Mouse (Mus musculus): Measurements from ENCODE around the gene Ptprf.

Gene Ptprf

DNA sequence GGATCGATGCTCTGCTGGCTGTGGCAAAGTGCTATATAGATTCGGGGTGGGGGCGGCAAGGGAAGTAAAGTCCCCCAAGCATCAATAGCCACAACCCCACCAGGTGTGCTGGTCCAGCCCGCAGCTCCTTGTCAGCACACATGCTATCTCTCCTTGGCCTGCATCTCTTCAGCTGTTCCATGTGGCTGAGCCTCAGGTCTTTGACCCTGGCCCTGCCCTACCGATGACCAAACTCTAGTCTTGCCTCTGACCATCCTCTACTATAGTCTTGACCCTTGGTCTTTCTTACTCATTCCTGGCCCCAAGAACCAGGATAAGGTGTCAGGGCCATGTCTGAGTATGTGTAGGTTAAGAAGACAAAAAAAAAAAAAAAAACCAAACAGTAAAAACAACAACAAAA lies 33.2 kb downstream of the Ptprf start:
- no peak for DNase-seq (ENCODE audit: low read depth, low spot score)

DNA sequence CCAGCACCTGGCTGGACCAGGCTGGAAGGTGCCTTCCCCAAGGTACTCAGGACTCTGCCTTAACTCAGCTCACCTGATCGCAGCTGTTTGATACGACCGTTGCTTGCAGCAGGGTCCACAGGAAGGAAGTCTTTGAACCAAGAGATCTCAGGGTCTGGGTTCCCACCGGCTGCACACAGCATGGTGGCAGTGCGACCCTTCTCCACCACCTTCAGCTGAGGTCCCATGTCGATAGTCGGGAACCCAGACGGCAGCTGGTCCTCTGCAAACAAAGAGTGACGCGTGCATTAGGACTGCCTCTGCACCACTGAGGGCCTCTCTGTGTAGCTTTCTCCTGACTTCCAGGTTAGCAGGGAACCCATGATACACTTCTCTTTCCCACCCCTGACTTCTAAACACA lies 33.8 kb downstream of the Ptprf start:
- no peak for DNase-seq (ENCODE audit: low read depth, low spot score)

DNA sequence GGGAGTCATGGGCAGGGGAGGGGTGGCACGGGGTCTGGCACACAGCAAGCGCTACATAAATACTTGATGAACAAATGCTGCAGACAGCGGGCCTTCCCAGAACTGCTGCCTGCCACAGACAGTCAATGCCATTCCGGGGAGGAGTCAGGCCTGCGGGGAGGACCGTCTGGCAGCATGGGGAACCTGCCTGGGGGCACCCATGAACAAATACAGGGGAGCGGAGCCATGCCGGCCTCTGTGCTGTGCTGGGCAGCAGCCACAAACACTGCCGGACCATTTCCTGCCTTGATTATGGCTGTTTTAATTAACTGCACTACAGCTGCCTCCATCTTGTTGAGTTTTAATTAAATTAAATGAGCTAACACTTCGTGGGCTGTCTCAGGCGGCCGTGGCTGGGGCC lies 35.0 kb downstream of the Ptprf start:
- DNase-seq (ENCODE audit: low read depth, low spot score): no peak

DNA sequence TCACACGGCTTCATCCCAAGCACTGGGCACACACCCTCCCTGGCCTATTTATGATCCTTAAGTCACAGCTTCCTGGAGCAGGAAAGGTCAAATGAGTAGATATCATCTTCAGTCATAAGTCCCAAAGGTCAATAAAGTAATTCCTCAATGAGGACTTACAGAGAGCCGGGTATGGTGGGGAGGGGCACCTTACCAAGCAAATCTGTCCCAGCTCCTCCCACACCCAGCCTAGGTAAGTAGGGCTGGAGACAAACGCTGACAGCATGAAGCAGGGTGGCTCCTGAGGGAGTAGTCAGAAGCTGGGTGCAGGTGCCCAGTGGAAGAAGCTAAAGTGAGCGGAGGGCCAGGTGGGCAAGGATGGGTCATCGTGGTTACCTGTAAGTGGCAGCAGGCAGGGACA lies 36.3 kb downstream of the Ptprf start:
- no peak for DNase-seq (ENCODE audit: low read depth, low spot score)

DNA sequence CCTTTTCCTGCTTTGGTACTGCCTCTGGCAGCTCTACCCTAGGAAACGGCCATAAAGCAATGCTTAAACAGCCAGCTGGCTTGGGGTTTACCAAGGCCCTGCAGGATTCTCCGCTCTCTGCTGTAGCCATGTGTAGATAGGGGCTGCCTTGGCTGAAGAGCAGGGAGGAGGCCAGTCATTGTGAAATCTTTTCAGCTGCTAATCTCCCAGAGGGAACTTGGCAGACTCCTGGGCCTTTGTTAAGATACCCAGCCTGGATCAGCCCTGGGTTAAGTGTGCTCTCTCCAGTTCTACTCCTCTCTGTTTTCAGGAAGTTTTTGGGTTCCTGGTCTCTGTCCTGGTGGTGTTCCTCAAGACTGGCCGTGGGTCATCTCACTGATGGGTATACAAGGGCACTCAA lies 43.9 kb downstream of the Ptprf start:
- no peak for DNase-seq (ENCODE audit: low read depth, low spot score)

DNA sequence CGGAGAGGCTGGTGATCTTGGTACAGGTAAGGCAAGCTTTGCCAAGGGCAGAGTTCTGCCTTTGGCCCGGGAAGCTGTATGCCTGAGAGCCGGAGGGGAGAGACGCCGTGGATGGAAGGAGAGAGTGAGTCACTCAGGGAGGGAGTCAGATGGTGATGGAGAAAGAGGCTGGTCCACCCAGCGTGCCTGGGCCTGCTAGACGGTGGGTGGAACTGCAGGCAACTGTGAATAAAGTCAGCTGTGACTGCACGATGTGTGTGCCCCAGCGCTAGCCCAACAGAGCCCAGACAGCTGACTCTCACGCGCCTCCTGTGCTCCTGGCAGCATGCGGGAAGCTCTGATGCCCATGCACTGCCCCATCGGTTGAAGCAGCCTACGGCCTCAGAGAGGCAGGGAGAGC lies 45.4 kb downstream of the Ptprf start:
- no peak for DNase-seq (ENCODE audit: low read depth, low spot score)

GRCm38 (mm10) chr4:118243791-118244190 lies 47.4 kb downstream of the Ptprf start:
- no peak for DNase-seq (ENCODE audit: low read depth, low spot score)

DNA sequence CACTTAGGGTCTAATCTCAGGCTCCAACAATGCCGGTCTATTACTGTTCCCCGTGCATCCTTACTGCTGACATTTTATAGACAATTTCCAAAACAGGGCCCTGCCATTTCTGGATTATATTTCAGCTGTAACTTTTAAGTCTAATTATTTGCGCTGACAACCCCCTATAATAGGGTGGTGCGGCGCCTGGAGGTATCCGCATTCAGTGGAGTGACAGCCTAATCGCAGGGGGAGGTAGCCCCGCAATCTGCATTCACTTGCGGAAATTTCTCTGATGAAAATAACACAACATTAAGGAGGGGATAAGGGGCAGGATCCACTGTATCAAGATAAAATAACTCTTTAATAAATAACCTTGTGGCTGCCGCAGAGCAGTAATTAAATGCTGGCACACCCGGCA lies 47.9 kb downstream of the Ptprf start:
- no peak for DNase-seq (ENCODE audit: low read depth, low spot score)

DNA sequence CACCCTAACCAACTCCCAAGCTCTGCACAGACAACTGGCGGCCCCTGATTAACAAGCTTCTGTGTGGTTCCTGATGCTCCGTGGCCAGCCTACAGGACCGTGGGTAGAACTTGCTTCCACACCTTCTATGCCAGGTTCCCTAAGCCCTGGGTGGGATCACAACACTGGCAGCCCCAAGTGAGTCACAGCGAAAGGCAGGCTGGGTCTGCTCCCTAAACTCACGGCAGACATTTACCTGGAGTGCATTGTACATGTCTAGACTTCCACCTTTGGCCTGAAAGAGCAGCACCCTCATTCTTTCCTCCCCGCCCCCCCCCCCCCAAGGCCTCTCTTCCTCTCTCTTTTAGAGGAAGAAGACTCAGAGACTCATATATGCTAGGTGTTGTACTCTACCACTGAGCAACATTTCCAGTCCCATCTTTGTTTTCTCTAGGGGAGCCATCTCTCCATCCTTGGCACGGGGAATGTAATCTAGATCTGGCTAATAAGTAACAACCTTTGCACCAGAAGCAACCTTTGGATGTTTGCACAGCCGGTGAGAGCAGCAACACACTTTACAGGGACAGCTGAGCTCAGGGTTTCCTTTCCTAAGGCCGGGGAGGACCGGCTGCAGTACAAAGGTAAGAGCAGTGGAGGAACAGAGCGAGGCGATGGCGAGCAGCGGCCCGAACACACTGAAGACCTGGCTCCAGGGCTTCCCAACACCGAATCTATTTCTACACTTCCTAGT lies 51.1 kb downstream of the Ptprf start:
- DNase-seq (ENCODE audit: low read depth, low spot score): no peak

DNA sequence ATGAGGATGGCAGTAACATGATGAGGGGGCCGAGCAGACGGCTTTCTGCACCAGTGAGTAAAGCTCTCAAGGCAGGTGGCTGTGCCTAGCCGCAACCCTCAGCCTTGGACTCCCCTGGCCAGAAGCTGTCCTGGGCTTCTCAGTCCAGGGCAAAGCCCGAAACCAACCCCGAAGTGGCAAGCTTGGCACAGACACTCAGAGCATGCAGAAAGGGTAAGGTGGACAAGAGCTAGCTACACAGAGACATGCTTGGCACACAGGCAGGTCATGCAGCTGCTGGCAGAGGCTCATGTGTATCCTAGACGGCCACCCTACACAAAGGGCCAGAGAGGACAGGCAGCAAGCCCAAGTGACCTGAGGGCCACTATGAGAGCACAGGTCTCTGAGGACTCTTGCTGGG lies 52.5 kb downstream of the Ptprf start:
- DNase-seq (ENCODE audit: low read depth, low spot score): no peak

DNA sequence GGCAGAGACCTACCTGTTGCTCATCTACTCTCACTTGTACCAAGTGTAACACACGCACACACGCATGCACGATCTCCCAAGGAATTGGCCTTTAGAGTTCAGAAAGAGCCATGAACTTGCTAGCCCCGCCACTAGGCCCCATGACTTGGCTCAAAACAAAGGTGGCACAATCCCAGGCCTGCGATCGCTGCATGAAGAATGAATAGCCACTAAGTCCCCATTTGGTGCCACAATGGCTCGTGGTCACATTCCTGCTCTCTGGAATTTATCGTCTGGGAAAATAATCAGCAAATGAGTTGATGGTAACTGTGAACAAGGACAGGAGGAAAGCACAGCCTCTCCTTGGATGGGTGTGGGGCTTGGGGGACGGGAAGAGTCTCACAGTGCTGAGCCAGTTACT lies 54.3 kb downstream of the Ptprf start:
- no peak for DNase-seq (ENCODE audit: low read depth, low spot score)

DNA sequence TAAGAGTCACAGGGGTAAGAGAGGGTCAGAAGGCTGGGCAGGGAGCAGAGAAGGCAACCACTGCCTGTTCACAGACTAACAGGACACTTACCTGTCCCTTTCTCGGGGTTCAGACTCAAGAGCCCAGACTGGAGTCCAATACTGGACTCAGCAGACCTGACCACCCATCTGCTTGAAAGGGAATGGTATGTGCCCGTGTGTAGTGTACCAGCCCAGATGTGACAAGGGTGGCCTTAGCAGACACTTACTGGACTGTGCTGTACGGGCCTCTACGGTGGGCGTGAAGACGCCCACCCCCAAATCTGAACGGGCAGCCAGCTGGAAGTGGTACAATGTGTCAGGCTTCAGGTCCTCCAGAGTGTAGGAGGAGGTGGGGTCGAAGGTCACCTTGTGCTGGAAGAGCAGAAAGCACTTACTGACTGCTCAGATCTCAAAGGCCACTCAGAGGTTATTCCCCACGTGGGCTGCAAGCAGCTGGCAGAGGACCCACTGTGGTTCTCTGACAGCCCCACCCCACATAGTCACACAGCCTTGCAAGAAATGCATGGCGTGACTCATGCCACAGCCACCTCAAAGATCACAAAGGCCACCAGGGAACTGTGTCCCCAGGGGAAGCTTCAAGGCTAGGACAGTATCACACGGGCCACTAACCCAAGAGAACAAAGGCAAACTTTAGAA lies 56.4 kb downstream of the Ptprf start:
- DNase-seq (ENCODE audit: low read depth, low spot score): no peak

- no peak for DNase-seq (ENCODE audit: low read depth, low spot score)
These were observed 57.3 kb downstream of the Ptprf start for GRCm38 (mm10) chr4:118233886-118234285.

DNA sequence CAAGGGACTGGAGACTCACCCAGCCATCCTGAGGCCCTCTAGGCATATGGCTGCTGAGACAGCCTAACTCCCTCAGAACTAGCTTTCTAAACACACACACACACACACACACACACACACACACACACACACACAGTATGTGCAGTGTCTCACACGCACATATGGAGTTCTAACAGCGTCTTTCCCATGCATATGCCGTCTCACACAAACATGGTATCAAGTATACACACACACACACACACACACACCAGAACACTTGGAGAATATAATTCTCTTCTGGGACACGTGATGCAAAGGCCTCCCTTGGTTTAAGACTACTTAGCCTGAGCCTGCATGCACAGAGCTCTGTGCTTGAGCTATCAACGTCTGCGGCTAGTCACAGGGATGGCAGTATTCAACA lies 59.3 kb downstream of the Ptprf start:
- DNase-seq (ENCODE audit: low read depth, low spot score): no peak

- DNase-seq (ENCODE audit: low read depth, low spot score): no peak
These were observed 62.0 kb downstream of the Ptprf start for GRCm38 (mm10) chr4:118229035-118229770.

GRCm38 (mm10) chr4:118227398-118227797 lies 63.8 kb downstream of the Ptprf start:
- no peak for DNase-seq (ENCODE audit: low read depth, low spot score)

GRCm38 (mm10) chr4:118221261-118221660 lies 69.9 kb downstream of the Ptprf start:
- no peak for DNase-seq (ENCODE audit: low read depth, low spot score)

DNA sequence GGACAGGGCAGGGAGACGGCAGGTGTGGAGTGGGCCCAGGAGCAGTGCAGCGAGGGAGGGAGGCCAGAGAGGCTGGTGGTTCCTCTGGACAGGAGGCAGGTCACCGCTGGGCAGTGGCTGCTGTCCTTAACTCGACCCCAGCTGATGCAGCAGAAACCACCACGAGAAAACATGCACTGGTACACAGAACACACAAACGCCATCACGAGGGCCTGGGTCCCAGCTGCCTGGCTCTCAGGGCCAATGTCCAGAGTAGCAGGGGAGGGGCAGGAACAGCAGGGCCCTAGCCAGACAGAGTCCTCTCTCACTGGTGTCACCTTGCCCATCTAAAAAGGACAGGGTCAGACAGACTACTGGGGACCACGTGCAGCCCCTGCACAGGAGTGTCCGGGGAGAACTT lies 70.4 kb downstream of the Ptprf start:
- no peak for DNase-seq (ENCODE audit: low read depth, low spot score)

- no peak for DNase-seq (ENCODE audit: low read depth, low spot score)
These were observed 71.7 kb downstream of the Ptprf start for GRCm38 (mm10) chr4:118219487-118219886.

- no peak for DNase-seq (ENCODE audit: low read depth, low spot score)
These were observed 72.7 kb downstream of the Ptprf start for GRCm38 (mm10) chr4:118218521-118218920.

DNA sequence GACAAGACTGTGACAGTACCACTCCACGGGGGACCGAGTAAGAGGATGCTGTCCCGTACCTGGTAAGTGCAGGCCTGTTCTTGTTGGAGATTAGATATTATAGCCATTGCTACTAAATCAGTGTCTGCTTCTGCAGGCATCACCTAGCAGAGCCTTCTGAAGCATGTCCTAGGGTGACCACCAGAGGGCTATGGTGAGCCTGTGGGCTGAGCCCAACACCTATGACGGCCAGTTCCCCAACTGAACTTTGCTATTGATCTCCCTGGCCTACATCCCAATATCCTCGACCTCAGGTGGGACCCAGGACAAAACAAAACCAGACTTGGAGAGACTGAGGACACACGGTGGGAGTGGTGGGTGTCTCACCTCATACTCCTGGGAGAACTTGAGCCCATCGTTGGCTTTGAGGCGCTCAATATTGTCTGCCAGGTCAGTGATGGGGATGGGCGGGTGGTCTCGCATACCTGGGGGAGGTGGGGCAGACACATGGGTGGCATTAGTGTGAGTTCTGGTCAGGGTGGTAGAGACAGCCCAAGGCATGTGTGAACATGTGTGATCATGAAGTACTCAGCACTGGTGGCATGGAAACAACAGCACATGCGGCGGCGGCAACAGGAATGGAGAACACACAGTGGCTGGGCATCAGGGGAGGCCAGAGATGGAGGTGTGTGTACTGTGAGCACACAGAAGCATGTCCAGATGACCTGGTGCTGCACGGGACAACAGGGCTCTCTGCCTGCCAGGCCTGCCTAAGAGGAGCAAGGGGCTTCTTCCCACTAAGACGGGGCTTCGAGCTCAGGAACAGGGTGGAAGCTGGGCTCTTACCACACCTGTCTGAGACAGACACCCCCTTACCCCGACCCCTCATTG lies 74.2 kb downstream of the Ptprf start:
- peak; percentile 59 for DNase-seq (ENCODE audit: low read depth, low spot score)

- DNase-seq (ENCODE audit: low read depth, low spot score): no peak
These were observed 76.3 kb downstream of the Ptprf start for GRCm38 (mm10) chr4:118214891-118215290.

Data from A20 (cell line).